Mouse (Mus musculus): ENCODE measurements around the gene Elf5. TPM values are rescaled to one million over a fixed set of nuclear protein-coding genes. Genes with fewer than 3 reads are reported as not detected.

The Elf5 gene
- polyA plus RNA-seq, 1 experiment from 2014 or later = not detected

GRCm38 (mm10) chr2:103400691-103401090 is 10.8 kb upstream of the Elf5 start:
- no peak for ATAC-seq
- WGBS = 75% methylated on average over 4 of the region's 4 CpGs
- H3K4me1 ChIP-seq (ENCODE audit: control insufficient read depth, insufficient read depth, low read length) = no peaks in the 10 kb centered on the region
- H3K27me3 ChIP-seq (replicated peaks; ENCODE audit: control insufficient read depth, insufficient read depth, low read length) = no peaks in the 10 kb centered on the region
- no peak overlapping the region for H3K4me2 ChIP-seq (ENCODE audit: low read length)
- H3K9ac ChIP-seq (ENCODE audit: low read length) = no peak overlapping the region
- no peaks in the 10 kb centered on the region for H3K9me3 ChIP-seq (replicated peaks; ENCODE audit: control insufficient read depth, low read length)
- H3K4me3 ChIP-seq (ENCODE audit: low read depth, low read length) = no peak overlapping the region
- H3K27ac ChIP-seq (ENCODE audit: low read depth, low read length) = no peak overlapping the region
- no peaks in the 10 kb centered on the region for H3K36me3 ChIP-seq (ENCODE audit: control insufficient read depth, insufficient read depth, low read length)
- DNase-seq (ENCODE audit: low spot score) = no peak

- H3K27ac ChIP-seq (ENCODE audit: low read depth, low read length) = no peak overlapping the region
- H3K9ac ChIP-seq (ENCODE audit: low read length) = no peak overlapping the region
- no peak overlapping the region for H3K4me3 ChIP-seq (ENCODE audit: low read depth, low read length)
- H3K36me3 ChIP-seq (ENCODE audit: control insufficient read depth, insufficient read depth, low read length) = no peaks in the 10 kb centered on the region
- 82% methylated on average over 3 of the region's 3 CpGs for WGBS
- no peaks in the 10 kb centered on the region for H3K9me3 ChIP-seq (replicated peaks; ENCODE audit: control insufficient read depth, low read length)
- ATAC-seq (no peak), DNase-seq (ENCODE audit: low spot score) (no peak)
- no peak overlapping the region for H3K4me2 ChIP-seq (ENCODE audit: low read length)
- H3K27me3 ChIP-seq (replicated peaks; ENCODE audit: control insufficient read depth, insufficient read depth, low read length) = no peaks in the 10 kb centered on the region
- H3K4me1 ChIP-seq (ENCODE audit: control insufficient read depth, insufficient read depth, low read length) = no peaks in the 10 kb centered on the region
These were observed 5.2 kb upstream of the Elf5 start for GRCm38 (mm10) chr2:103406239-103406638.

GRCm38 (mm10) chr2:103411816-103412215 is 328 bp downstream of the Elf5 start:
- WGBS = 90% methylated on average over 3 of the region's 3 CpGs
- no peak overlapping the region for H3K4me3 ChIP-seq (ENCODE audit: low read depth, low read length)
- DNase-seq (ENCODE audit: low spot score) (no peak), ATAC-seq (no peak)
- no peaks in the 10 kb centered on the region for H3K36me3 ChIP-seq (ENCODE audit: control insufficient read depth, insufficient read depth, low read length)
- no peaks in the 10 kb centered on the region for H3K4me1 ChIP-seq (ENCODE audit: control insufficient read depth, insufficient read depth, low read length)
- H3K4me2 ChIP-seq (ENCODE audit: low read length) = no peak overlapping the region
- H3K9ac ChIP-seq (ENCODE audit: low read length) = no peak overlapping the region
- no peaks in the 10 kb centered on the region for H3K27me3 ChIP-seq (replicated peaks; ENCODE audit: control insufficient read depth, insufficient read depth, low read length)
- H3K27ac ChIP-seq (ENCODE audit: low read depth, low read length) = no peak overlapping the region
- H3K9me3 ChIP-seq (replicated peaks; ENCODE audit: control insufficient read depth, low read length) = no peaks in the 10 kb centered on the region

- H3K9ac ChIP-seq (ENCODE audit: low read length) = no peak overlapping the region
- no peaks in the 10 kb centered on the region for H3K36me3 ChIP-seq (ENCODE audit: control insufficient read depth, insufficient read depth, low read length)
- H3K9me3 ChIP-seq (replicated peaks; ENCODE audit: control insufficient read depth, low read length) = no peaks in the 10 kb centered on the region
- no peak overlapping the region for H3K4me2 ChIP-seq (ENCODE audit: low read length)
- no peak overlapping the region for H3K4me3 ChIP-seq (ENCODE audit: low read depth, low read length)
- 93% methylated on average over 5 of the region's 5 CpGs for WGBS
- ATAC-seq (no peak), DNase-seq (ENCODE audit: low spot score) (no peak)
- H3K27me3 ChIP-seq (replicated peaks; ENCODE audit: control insufficient read depth, insufficient read depth, low read length) = no peaks in the 10 kb centered on the region
- H3K4me1 ChIP-seq (ENCODE audit: control insufficient read depth, insufficient read depth, low read length) = no peaks in the 10 kb centered on the region
- no peak overlapping the region for H3K27ac ChIP-seq (ENCODE audit: low read depth, low read length)
These were observed 1.9 kb downstream of the Elf5 start for GRCm38 (mm10) chr2:103413381-103413780.

GRCm38 (mm10) chr2:103415774-103416173 is 4.3 kb downstream of the Elf5 start:
- no peaks in the 10 kb centered on the region for H3K27me3 ChIP-seq (replicated peaks; ENCODE audit: control insufficient read depth, insufficient read depth, low read length)
- ATAC-seq = no peak
- 93% methylated on average over 3 of the region's 3 CpGs for WGBS
- no peak for DNase-seq (ENCODE audit: low spot score)
- H3K36me3 ChIP-seq (ENCODE audit: control insufficient read depth, insufficient read depth, low read length) = no peaks in the 10 kb centered on the region
- H3K27ac ChIP-seq (ENCODE audit: low read depth, low read length) = no peak overlapping the region
- H3K4me3 ChIP-seq (ENCODE audit: low read depth, low read length) = no peak overlapping the region
- no peak overlapping the region for H3K4me2 ChIP-seq (ENCODE audit: low read length)
- no peaks in the 10 kb centered on the region for H3K4me1 ChIP-seq (ENCODE audit: control insufficient read depth, insufficient read depth, low read length)
- H3K9ac ChIP-seq (ENCODE audit: low read length) = no peak overlapping the region
- H3K9me3 ChIP-seq (replicated peaks; ENCODE audit: control insufficient read depth, low read length) = no peaks in the 10 kb centered on the region

- Histone ChIP-seq H3K4me2 (ENCODE audit: low read length) (no peak overlapping the region), H3K27ac (ENCODE audit: low read depth, low read length) (no peak overlapping the region), H3K4me3 (ENCODE audit: low read depth, low read length) (no peak overlapping the region), H3K36me3 (ENCODE audit: control insufficient read depth, insufficient read depth, low read length) (no peaks in the 10 kb centered on the region), H3K9ac (ENCODE audit: low read length) (no peak overlapping the region), H3K4me1 (ENCODE audit: control insufficient read depth, insufficient read depth, low read length) (peaks cover 2% of the 10 kb centered on the region; the same call in 1 of the 2 replicates), H3K27me3 (replicated peaks; ENCODE audit: control insufficient read depth, insufficient read depth, low read length) (no peaks in the 10 kb centered on the region), H3K9me3 (replicated peaks; ENCODE audit: control insufficient read depth, low read length) (no peaks in the 10 kb centered on the region)
- 65% methylated on average over 15 of the region's 15 CpGs for WGBS
- no peak for ATAC-seq
- no peak for DNase-seq (ENCODE audit: low spot score)
These were observed 9.4 kb downstream of the Elf5 start for GRCm38 (mm10) chr2:103420650-103421507.

- no peaks in the 10 kb centered on the region for H3K9me3 ChIP-seq (replicated peaks; ENCODE audit: control insufficient read depth, low read length)
- H3K4me1 ChIP-seq (ENCODE audit: control insufficient read depth, insufficient read depth, low read length) = peaks cover 2% of the 10 kb centered on the region; the same call in 1 of the 2 replicates
- H3K27me3 ChIP-seq (replicated peaks; ENCODE audit: control insufficient read depth, insufficient read depth, low read length) = no peaks in the 10 kb centered on the region
- H3K4me2 ChIP-seq (ENCODE audit: low read length) = peak overlapping the region; percentile 14; the same call in 1 of the 2 replicates
- no peaks in the 10 kb centered on the region for H3K36me3 ChIP-seq (ENCODE audit: control insufficient read depth, insufficient read depth, low read length)
- no peak overlapping the region for H3K4me3 ChIP-seq (ENCODE audit: low read depth, low read length)
- 35% methylated on average over 12 of the region's 12 CpGs for WGBS
- no peak overlapping the region for H3K9ac ChIP-seq (ENCODE audit: low read length)
- H3K27ac ChIP-seq (ENCODE audit: low read depth, low read length) = no peak overlapping the region
- DNase-seq (ENCODE audit: low spot score) (no peak), ATAC-seq (no peak)
These were observed 12.4 kb downstream of the Elf5 start for GRCm38 (mm10) chr2:103423884-103424283.

- H3K36me3 ChIP-seq (ENCODE audit: control insufficient read depth, insufficient read depth, low read length) = no peaks in the 10 kb centered on the region
- H3K4me2 ChIP-seq (ENCODE audit: low read length) = peak overlapping the region; percentile 14; the same call in 1 of the 2 replicates
- no peaks in the 10 kb centered on the region for H3K9me3 ChIP-seq (replicated peaks; ENCODE audit: control insufficient read depth, low read length)
- no peaks in the 10 kb centered on the region for H3K27me3 ChIP-seq (replicated peaks; ENCODE audit: control insufficient read depth, insufficient read depth, low read length)
- 15% methylated on average over 12 of the region's 12 CpGs for WGBS
- no peak overlapping the region for H3K9ac ChIP-seq (ENCODE audit: low read length)
- no peak overlapping the region for H3K27ac ChIP-seq (ENCODE audit: low read depth, low read length)
- DNase-seq (ENCODE audit: low spot score) (peak; percentile 78), ATAC-seq (peak; percentile 66)
- peaks cover 2% of the 10 kb centered on the region; the same call in 1 of the 2 replicates for H3K4me1 ChIP-seq (ENCODE audit: control insufficient read depth, insufficient read depth, low read length)
- H3K4me3 ChIP-seq (ENCODE audit: low read depth, low read length) = no peak overlapping the region
These were observed 13.0 kb downstream of the Elf5 start for GRCm38 (mm10) chr2:103424349-103425026.
